Mouse (Mus musculus) left cerebral cortex, postnatal 10 days (tissue): ENCODE results near the gene Zc3h14. TPM values are rescaled to one million over a fixed set of nuclear protein-coding genes. Genes with fewer than 3 reads are reported as not detected.

Source experiments
- DNase-seq, 2 experiments: peaks; one replicate each; pipeline ENCODE4 v3.0.0; 2021 to 2022; ENCODE audit warnings: low spot score in 2 of 2, mixed read lengths in 1 of 2; ENCODE audit errors: extremely low spot score in 1 of 2
- intact Hi-C: fragments of 180-260 bp; cut with DNase I; formaldehyde crosslinking; loops from one replicate; pipeline ENCODE4 v1.15.1; 2025
- total RNA-seq, 2 experiments: library from RNA; stranded (reverse); gene quantifications; 2 replicates each; pipeline ENCODE4 v1.2.3; 2021

The Zc3h14 gene
- total RNA-seq, result 100 to 1,000 TPM; 103 to 106 TPM

DNA sequence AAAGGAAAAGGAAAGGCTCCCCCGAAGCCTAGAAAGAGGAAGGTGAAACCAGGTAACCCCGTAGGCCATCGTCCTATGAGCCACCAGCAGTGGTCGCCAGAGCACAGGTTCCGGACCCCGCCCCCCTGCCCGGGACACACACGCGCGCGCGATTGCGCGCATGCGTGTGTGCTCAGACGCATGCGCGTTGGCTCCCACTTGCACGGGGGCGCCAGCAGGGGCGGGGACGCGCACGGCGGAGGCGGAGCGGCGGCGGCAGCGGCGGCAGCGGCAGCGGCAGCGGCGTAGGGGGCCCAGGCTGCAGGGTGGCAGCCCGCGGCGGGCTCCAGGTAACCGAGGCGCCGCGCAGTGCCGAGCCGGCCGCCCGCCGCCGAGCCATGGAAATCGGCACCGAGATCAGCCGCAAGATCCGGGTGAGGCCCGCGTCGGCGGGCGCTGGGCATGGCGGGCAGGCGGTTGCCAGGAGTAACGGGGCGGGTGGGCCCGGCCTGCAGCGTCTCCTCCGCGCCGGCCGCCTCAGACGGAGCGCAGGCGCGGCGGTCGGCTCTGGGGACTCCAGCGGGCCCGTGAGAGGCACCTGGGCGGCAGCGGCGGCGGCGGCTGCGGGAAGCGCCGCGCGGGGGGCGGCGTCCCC is at the start of gene Zc3h14:
Zc3h14 (plus strand) TSS at position 219 of the 634 bp plus-strand sequence.
- intact Hi-C loops, result loop anchor here (5.0 kb wide), 1 partner anchor 70 kb away; no protein-coding TSS in a partner anchor
- peak; percentile 88 to 96 for DNase-seq

- intact Hi-C loops, result no loop called here
- no peak for DNase-seq
Observed at GRCm38 (mm10) chr12:98697202-98697601, 49.6 kb upstream of the Zc3h14 start.

GRCm38 (mm10) chr12:98701564-98701963 is 45.2 kb upstream of the Zc3h14 start:
- DNase-seq, result no peak
- intact Hi-C loops, result no loop called here

DNA sequence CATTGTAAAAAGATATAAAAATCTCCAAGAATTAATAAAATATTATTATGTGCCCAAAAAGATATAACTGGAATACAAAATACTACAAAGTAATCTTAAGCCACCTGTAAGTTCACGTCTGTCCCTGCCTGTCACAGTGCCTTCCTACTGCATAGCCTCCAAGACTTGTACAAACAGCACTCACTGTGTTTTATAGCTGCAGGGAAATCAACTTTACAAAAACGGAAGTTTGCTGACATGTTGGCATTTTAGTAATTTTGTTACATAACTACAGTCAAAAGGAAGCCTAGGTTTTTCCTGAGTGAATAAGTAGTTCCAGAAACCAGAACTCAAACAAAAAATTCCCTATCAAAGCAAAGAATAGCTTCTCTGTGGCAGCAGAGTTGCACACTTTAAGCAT is 43.2 kb upstream of the Zc3h14 start:
- intact Hi-C loops, result no loop called here
- no peak for DNase-seq

DNA sequence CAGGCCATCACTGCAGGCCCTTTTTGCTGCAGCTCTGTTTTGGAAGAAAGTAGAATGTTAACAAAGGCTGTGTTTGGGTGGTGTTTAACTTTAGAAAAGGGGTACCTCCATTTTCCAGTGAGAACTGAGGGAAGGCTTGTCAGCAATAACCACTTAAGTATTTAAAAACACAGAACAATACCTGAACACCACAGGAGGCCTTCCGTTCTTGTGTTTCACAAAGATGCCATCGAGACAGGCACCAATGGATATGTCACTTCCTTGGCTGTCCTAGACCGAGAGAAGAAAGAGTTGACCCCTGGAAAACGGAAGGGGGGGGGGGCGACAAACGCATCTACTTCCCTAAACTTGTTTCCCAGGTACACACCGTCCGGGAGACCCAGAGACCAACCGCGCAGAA is 42.8 kb upstream of the Zc3h14 start:
- DNase-seq, result no peak
- intact Hi-C loops, result no loop called here

DNA sequence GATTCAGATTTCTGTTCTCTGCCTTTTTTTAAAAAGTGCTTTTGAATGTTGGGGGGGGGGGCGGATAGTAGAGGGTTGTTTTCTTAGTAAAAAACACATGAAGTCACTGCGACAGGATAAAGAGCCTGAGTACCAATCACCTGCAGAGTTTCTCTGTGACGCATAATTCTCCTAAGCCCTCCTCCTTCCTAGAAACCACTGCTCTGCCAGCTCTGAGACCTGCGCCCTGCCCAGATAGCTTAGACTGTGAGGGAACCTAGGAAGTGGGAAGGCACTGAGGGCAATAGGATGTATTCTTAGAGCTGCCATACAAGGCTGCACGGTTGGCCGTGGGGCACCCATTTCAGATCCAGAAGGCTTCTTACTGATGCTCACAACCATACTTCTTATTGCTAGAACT is 33.9 kb upstream of the Zc3h14 start:
- intact Hi-C loops, result no loop called here
- no peak for DNase-seq

- intact Hi-C loops, result no loop called here
- DNase-seq, result no peak
Observed at GRCm38 (mm10) chr12:98713621-98714103, 33.1 kb upstream of the Zc3h14 start.

GRCm38 (mm10) chr12:98714757-98715156 is 32.0 kb upstream of the Zc3h14 start:
- no peak for DNase-seq

DNA sequence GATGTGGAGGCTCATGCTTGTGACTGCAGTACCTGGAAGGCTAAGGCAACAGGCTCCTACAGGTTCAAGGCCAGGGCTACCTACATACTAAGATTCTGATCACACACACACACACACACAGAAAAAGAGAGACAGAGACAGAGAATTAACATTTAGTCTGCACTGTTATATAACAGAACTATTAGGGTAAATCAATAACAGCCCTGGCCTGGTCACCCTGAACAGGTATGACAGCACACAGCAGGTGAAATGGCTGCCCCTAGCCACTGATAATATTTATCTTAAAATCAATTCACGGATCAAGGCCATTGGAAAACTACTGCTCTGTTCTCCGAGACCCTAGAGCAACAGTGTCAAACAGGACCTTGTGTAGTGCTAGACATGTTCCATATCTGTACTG is 30.6 kb upstream of the Zc3h14 start:
- intact Hi-C loops, result no loop called here
- DNase-seq, result no peak

More at GRCm38 (mm10) chr12:98714757-98715156, 32.0 kb upstream of the Zc3h14 start:
- intact Hi-C loops, result no loop called here

DNA sequence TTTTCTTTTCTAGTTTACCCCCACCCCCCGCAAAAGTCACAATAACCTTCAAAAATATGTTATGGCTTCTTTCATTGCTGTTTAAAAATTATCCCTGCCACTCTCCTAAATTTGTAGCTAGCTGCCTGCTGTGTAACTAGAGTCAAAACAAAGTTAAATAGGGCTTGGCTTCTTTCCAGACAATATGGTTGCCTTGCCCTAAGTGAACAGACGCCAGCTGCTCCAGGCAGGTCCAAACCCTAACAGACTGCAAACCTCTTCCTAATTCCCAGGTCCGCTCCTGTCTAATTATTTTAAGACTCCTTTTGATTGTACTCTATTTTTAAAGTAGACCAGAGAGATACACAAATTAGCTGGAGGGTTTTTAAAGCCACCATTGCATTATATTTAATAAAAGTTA is 26.1 kb upstream of the Zc3h14 start:
- intact Hi-C loops, result no loop called here
- DNase-seq, result no peak

GRCm38 (mm10) chr12:98721030-98721429 is 25.7 kb upstream of the Zc3h14 start:
- no peak for DNase-seq
- intact Hi-C loops, result no loop called here

- DNase-seq, result no peak
- intact Hi-C loops, result no loop called here
Observed at GRCm38 (mm10) chr12:98724224-98724623, 22.5 kb upstream of the Zc3h14 start.

DNA sequence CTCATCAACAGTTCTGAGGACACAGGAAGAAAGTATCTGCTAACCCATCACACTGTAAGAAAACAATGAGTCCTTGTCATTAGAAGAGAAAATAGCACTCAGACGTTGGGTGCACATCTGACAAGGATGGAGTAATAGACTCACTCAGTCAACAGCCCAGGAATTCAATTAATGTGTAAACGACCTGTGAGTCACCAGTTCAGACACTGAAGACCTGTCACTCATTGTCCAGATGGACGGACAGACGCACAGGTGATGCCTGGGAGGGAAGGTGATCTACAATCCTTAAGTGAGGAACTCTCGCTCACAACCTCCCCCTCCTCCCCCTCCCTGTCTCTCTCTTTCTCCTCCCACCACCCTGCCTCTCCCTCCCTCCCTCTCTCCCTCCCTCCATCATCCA is 21.8 kb upstream of the Zc3h14 start:
- intact Hi-C loops, result no loop called here
- no peak for DNase-seq

DNA sequence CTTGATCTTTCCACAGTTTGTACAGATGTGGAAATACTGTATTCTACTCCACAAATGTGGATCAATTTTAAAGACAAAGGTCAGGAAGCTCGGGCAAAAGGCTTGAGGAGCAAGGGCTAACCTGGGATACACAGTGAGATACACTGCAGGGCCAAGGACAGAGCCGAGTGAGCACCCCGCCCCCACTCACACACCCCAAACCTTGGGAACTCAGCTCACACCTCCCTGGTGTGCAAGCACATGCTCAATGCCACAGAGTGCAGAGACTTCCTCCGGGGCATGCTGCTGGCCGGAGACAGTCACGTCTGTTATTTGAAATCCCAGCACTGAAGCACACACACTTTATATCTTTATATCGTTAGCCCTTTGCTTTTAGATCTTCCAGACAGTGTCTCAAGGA is 20.7 kb upstream of the Zc3h14 start:
- DNase-seq, result no peak
- intact Hi-C loops, result no loop called here

DNA sequence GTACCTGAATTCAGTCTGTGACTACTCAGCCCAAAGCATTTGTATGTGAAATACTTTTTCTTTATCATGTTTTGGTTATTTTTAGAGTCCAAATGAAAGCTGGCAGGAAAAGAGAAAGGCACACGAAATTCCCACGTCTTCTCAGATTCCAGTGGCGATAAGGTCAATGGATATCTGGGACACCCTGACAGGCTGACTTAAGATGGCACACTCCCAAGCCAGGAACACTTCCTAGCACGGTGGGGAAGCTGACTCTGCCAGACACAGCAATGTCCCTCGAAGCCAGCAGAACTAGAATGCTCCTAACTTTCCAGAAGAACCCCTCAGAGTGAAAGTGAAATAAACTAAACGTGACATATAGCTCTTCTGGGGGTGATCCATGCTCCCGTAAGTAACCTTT is 19.6 kb upstream of the Zc3h14 start:
- no peak for DNase-seq
- intact Hi-C loops, result no loop called here

DNA sequence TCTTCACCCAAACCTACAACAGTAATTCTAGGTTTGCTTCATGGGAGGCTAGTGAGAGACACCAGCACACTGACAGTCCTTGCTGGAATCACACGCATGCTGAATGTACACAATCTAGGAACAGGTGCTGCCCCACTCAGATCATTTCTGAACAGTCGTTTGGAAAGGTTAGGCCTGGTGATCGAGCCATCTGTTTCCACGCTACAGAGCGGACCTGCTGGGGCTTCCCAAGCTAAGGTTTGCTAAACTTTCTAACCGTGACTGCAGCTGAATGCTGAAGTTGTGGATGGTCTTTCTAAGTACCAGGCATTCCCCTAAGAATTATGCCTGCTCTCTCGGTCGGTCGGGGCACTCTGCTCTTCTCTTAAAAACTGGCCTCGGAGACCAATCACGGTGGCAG is 16.1 kb upstream of the Zc3h14 start:
- intact Hi-C loops, result no loop called here
- no peak for DNase-seq

- intact Hi-C loops, result no loop called here
- DNase-seq, result no peak
Observed at GRCm38 (mm10) chr12:98733165-98733564, 13.6 kb upstream of the Zc3h14 start.

GRCm38 (mm10) chr12:98733776-98734175 is 13.0 kb upstream of the Zc3h14 start:
- DNase-seq, result no peak
- intact Hi-C loops, result no loop called here

- DNase-seq, result peak; percentile 76 to 91
- intact Hi-C loops, result no loop called here
Observed at GRCm38 (mm10) chr12:98734246-98734879, 12.4 kb upstream of the Zc3h14 start.

GRCm38 (mm10) chr12:98734880-98735801 is 11.6 kb upstream of the Zc3h14 start:
- no peak for DNase-seq
- intact Hi-C loops, result no loop called here
